Mouse (Mus musculus) kidney, postnatal 36 days (tissue): ENCODE data around the gene Gpsm1.

Experiments
- DNase-seq, 2 experiments: peaks; one replicate each; pipeline ENCODE4 v3.0.0; 2021 to 2022; ENCODE audit warnings: mixed read lengths in 2 of 2

Gpsm1 gene

DNA sequence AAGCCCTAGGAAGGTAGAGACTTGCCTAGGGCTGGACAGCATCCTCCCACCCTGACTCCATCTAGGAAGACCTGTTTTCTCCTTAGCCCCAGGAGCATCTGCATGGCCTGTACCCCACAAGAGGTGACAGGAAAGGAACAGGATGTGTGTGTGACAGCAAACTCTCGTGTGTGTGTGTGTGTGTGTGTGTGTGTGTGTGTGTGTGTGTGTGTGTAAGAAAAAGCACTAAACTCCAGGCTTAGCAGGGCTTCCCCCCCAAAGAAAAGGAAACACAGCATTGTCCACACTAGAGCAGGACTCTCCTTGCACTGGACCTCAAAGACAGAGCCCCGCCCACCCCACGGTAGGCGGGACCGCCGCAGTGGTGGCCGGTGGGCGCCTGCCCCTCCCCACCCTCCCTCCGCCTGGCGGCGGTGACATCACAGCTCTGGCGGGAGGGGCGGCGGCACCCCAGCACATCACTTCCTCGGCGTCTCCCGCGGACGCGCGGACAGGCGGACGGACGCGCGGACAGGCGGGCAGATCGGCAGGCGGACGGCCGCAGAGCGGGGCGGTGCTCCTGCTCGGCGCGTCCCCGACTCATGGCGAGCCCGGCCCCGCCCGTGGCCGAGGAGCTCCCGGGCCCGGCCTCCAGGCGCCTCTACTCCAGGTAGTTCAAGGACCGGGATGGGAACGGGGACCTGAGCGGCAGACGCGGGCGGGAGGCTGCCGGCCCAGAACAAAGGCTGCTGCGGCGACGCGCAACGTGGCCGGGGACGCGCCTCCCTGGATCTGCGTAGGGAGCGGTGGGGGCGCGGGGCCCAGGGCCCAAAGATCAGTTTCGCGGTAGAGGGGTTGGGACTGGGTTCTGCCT is at the start of gene Gpsm1:
Gene Gpsm1 (plus strand): TSS at position 444 of the 853 bp plus-strand sequence.
- DNase-seq: peak; percentile 85 to 91

GRCm38 (mm10) chr2:26266066-26266742 is 49.1 kb upstream of the Gpsm1 start:
- no peak for DNase-seq

DNA sequence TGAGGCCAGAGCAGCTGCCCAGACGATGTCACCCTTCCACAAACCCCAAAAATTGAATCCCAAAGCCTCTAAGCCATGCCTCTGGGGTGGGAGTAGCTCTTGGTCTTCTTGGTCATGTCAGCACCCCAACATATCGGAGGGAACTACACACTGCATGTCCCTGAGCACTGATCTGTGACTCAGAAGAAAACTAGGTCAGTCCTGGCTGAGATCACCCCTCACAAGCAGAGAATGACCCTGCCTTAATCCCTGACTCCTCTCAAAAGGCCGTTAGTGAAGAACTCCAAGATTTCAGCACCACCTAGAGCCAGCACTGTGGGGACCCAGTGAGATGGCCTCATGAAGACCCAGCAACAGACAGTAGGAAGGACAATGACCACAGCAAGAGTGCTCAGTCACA is 47.1 kb upstream of the Gpsm1 start:
- DNase-seq: no peak

DNA sequence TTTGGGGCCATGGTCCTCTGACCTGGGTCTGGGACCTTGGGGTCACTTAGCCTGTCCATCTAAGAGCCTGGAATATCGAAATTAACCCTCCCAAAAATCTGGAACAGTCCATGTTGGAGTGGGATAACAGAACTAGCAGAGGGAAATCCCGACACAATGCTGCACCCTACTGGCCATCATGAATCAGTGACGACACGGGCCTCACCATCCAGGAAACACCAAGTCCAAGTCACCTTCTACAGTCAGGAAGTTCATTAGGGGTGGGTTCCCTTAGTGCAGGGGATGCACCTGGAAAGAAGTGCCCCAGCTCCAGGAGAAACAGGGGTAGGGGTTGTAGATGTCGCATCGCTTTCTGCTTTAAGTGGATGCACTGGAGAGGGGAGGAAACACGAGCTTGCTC is 41.7 kb upstream of the Gpsm1 start:
- DNase-seq: peak; percentile 59 to 79

GRCm38 (mm10) chr2:26279712-26280111 is 35.6 kb upstream of the Gpsm1 start:
- no peak for DNase-seq

DNA sequence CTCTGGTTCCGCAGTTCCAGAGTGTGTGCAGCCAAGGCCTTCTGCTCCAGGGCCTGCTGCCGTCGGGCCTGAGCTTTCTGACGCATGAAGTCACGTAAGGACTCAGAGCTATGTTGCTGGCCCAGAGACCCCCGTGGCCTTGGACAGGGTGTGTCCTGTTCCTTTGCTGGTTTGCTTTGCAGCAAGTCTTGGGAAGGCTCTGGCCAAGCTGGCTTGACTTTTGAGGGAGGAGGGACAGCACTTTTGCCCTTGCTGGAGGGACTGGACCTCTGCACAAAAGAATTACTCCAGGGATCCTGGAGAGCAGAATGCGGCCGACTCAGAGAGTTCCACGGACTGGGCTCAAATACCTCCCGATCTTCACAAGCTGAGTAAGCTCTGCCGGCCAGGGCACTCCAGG is 34.7 kb upstream of the Gpsm1 start:
- no peak for DNase-seq

DNA sequence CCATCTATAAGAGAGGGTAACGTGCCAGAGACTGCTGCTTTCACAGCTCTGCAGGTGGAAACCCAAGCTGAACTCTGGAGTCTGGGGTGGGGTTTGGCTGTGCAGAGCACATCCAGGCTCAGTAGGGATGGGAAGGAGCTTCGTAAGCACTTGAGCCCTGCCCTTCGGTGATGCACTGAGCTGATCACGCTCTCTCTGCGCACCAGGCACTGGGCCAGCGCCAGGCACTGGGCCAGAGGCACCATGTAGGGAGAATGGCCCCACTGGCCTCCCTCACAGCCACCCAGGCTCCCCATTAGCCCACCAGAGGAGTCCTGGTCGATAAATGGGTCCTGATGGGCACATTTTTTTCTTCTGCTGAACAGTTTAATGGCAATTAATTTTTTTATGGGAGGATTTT is 29.5 kb upstream of the Gpsm1 start:
- DNase-seq: peak in 1 of 2 experiments; percentile 23

GRCm38 (mm10) chr2:26286391-26286790 is 28.9 kb upstream of the Gpsm1 start:
- DNase-seq: no peak

GRCm38 (mm10) chr2:26290133-26290532 is 25.2 kb upstream of the Gpsm1 start:
- no peak for DNase-seq

GRCm38 (mm10) chr2:26294457-26294856 is 20.9 kb upstream of the Gpsm1 start, which contains the start of gene Ccdc187:
Gene Ccdc187, minus strand, starts transcription at chr2:26294557.
- no peak for DNase-seq

DNA sequence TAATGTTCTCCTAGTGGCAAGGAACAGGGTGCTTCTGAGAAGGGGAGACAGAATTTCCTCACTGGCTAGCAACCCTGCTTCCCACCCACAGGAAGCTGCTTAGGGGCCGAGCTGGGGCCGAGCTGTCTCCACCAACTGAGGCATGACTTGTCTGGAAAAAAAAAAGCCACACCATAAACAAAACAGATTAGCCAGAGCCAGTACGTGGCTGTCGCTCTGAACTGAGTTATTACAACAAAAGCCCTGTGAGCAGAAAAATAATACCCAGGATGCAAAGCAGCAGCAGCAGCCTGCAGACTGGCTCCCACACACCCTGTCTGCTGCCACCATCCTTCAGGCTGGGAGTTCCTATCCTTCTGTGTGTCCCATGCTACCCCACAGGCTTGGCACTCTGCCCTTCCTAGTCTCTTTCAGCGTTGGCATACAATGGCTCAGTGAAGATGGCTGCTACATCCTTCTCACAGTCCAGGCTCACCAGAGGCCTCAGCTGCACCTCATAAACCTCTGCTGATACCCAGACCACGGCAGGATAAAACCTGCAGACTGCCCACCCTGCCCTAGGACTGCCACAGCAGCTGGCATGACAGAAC is 18.6 kb upstream of the Gpsm1 start:
- DNase-seq: no peak

GRCm38 (mm10) chr2:26298208-26298855 is 17.0 kb upstream of the Gpsm1 start:
- no peak for DNase-seq

- DNase-seq: no peak
These were observed 16.5 kb upstream of the Gpsm1 start for GRCm38 (mm10) chr2:26298856-26299230.

GRCm38 (mm10) chr2:26299336-26299735 is 16.0 kb upstream of the Gpsm1 start:
- no peak for DNase-seq

DNA sequence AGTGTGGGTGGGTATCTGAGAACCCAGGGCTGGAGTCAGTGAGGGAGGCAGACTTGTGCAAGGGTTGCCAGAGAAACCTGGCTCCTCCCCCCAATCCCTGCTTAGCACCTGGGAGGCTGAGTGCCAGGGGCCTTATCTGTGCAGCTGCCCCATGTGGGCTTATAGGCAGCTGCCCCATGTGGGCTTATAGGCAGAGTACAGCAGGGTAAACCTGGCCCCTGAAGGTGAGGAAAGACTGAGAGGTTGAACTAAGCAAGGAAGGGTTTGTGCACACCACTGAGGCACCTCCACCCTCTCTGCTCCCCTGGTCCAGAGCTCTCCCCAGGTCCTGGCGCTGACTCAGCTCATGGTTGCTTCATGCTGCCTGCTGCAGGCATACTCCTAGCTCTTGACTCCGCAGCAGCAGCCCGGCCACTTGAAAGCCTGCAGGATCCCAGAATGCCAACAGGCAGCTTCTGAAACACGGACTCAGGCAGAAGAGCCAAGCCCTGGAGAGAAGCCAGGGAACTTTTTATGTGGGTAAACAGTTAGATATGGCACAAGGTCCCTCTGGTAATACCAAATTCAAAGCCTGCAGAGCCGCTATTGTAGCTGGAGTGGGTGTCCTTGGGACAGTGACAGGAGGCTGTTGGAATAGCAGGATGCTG is 15.0 kb upstream of the Gpsm1 start:
- no peak for DNase-seq

DNA sequence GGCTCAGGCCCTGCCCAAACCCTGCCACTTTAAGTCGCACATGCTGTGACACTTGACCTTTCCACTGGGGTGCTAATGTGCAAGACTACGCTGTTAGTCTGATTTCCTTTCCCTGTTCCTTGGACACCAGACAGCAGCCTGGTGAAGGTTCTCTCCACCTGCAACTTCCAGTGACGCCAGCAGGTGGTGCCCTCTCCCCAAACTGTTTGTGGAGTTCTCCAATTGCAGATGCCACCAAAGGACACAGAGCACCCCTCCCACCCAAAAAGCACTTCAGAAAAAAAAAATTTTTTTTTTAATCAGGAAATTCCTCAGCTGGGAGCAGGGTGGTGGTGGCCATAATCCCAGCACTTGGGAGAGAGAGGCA is 14.5 kb upstream of the Gpsm1 start:
- DNase-seq: peak; percentile 82 to 93

- DNase-seq: peak in 1 of 2 experiments; percentile 43
These were observed 13.3 kb upstream of the Gpsm1 start for GRCm38 (mm10) chr2:26302005-26302503.

DNA sequence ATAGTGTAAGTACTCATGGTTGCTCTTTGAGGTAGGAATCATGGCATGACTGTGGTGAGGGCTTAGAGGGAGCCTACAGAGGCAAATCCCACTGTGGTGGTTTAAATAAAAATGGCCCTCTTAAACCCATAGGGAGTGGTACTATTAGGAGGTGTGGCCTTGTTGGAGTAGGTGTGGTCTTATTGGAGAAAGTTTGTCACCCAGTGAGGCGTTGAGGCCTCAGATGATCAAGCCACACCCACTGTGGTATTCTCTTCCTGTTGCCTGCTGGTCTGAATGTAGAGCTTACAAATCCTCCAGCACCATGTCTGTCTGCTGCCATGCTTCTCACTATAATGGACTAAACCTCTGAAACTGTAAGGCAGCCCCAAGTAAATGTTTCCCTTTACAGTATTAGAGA is 10.6 kb upstream of the Gpsm1 start:
- DNase-seq: no peak

- DNase-seq: no peak
These were observed 9.8 kb upstream of the Gpsm1 start for GRCm38 (mm10) chr2:26305555-26305954.

DNA sequence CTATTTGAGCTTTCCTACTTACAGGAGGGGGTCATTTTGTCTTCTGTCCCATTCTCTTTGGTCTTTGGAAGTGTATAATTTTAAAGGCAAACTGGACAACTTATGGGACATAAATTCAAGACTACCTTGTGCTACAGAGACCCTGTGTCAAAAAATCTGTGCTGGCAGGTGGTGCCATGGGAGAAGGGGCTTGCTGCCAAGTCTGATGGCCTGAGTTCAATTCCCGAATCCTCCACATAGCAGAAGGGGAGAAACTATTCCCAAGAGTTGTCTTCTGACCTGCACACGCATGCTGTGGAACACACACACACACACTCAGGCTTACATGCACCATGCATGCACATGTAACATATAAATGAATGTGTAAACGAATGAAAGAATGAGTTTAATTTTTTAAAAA is 8.6 kb upstream of the Gpsm1 start:
- DNase-seq: no peak

DNA sequence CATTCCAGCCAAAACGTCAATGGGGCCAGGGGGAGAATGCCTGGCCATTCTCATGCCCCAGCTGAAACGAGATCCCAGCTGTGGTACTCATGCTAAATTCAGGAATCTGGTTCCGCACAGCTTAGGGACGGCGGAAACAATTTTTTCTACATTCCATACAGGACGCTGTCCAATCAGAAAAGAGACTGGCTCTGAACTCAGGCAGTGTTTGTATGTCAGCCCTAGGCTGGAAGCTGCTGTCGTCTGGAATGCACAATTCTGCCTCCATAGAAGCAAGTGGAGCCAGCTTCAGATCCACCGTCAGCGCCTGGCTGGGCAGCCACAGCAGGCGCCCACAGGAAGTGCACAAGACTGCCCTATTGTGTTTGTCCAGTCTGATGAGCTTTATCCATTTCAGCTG is 5.6 kb upstream of the Gpsm1 start:
- peak; percentile 22 to 44 for DNase-seq

DNA sequence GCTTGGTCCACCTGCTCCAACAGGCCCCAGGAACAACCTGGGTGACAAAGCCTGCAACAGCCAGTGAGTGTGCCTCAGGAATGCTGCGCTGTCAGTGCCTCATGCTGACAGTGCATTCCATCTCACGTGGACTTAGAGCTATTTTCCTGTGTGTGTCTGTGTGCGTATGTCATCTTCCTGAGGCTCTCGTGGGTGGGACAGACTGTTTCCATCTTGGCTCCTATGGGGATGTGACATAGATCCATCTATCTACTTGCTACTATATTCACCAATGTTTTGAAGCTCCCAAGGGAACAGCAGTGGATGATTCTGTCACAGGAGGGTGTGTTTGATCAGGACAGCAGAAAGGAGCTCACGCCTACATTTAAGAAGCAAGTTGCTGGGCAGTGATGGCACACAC is 3.4 kb upstream of the Gpsm1 start:
- DNase-seq: no peak

DNA sequence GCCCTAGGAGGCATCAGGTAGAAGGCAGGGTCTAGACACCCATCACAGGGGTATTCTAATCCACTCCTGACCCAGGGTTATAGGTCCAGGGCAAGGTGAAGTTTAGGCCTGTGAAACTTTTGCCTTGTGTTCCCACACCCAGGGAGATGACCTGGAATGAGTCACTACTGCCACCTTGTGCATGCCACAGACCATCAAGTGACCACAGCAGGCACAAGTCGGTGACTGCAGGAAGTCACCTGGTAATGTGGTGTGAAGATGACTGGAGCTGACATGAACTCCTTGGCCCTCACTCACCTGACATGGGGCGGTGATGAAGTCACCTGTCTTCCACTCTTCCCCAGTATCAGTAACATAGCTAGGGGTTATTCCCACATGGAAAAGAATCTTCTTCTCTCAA is 2.5 kb upstream of the Gpsm1 start:
- peak in 1 of 2 experiments; percentile 34 for DNase-seq
